Mouse (Mus musculus): Measurements from ENCODE around the gene Golt1a. TPM values are rescaled to one million over a fixed set of nuclear protein-coding genes. Genes with fewer than 3 reads are reported as not detected.

Gene Golt1a
- not detected in 2 replicates for polyA plus RNA-seq (2016; fragmentation: Nextera tagmentation; extraction: Ambion mirVana)

DNA sequence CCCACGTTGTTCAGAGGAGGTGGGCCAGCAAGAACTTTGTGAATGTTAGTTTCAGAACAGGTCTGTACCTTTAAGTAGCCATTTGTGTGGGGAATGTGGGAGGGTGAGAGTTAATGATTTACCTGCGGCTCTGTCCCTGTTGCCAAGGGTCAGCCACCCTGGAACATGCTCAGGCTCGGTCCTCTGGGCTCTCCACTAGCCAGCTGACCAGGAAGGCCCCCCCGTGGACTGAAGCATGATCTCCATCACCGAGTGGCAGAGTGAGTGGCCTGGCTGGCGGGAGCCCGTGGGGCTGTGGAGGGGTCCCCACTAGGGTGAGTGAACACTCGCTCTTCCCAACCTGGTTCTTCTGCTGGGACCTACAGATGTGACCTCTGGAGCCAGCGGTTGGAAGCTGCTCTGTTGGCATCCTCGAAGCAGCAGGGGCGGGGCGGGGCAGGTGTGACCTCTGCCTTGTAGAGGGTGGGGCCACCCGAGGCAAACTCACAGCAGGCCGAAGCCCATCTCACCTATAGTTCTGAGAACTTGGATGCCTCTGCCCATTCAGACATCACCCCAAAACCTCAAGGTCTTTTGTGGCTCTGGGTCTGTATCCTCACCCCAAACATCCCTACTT is at the start of gene Golt1a:
Gene Golt1a, plus strand, starts transcription at position 149 of the 616 bp plus-strand sequence.
- H3K4me1 ChIP-seq: peaks cover 17% of the 10 kb centered on the region

DNA sequence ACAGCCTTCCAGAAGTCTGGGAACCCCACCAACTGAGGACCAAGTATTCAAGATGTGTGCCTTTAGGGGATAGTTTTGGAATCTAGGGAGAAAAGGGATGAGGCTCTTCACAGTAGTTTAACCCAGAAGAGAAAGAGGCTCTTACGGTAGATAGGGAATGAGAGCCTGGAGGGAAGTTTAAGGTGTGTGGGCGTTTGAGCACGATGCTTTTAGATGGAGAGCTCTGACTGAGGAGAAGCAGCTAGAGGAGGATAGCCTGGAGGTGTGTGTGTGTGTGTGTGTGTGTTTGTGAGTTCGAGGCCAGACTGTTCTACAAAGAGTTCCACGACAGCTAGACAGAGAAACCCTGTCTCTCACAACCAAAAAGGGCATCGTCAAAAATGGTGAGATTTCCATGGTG is 47.0 kb upstream of the Golt1a start:
- H3K4me3 ChIP-seq: no peak overlapping the region
- H3K4me1 ChIP-seq: peaks cover 39% of the 10 kb centered on the region
- WGBS: 97% methylated on average over 6 of the region's 6 CpGs
- no peak overlapping the region for H3K27ac ChIP-seq (replicated peaks)
- H3K27me3 ChIP-seq (ENCODE audit: low read depth, poor library complexity, severe bottlenecking): 0 out of 2 replicates have a peak, but pooled peaks cover 7% of the 10 kb centered on the region
- no peak for DNase-seq (ENCODE audit: low spot score)
- no peaks in the 10 kb centered on the region for H3K9me3 ChIP-seq (replicated peaks)
- peaks cover 83% of the 10 kb centered on the region for H3K36me3 ChIP-seq

More for the DNA sequence above, at the start of gene Golt1a:
- 67% methylated on average over 14 of the region's 14 CpGs for WGBS
- Histone ChIP-seq H3K9me3 (replicated peaks) (no peaks in the 10 kb centered on the region), H3K27me3 (ENCODE audit: low read depth, poor library complexity, severe bottlenecking) (peaks cover 4% of the 10 kb centered on the region; the same call in 1 of the 2 replicates), H3K27ac (replicated peaks) (no peak within 1 kb of the TSS), H3K4me3 (no peak within 1 kb of the TSS), H3K36me3 (no peaks in the 10 kb centered on the region)
- no peak for DNase-seq (ENCODE audit: low spot score)

DNA sequence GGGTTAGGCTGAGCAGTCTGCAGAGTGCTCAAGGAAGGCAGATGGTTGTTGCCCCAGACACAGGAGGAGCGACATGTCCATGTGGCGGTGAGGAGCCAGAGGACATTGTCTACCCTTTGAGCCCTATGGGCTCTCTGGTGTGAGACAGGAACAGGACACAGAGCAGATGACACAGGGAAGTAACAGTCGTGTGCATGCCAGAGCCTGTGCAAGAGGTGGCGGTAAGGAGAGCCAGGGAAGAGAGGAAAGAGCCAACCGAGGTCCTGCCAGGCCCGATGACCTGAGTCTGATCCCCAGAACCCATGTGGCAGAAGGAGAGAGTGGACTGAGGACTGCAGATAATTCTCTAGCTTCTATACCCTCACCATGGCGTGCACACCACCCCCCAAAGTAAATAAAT is 46.5 kb upstream of the Golt1a start:
- peaks cover 39% of the 10 kb centered on the region for H3K4me1 ChIP-seq
- H3K27ac ChIP-seq (replicated peaks): no peak overlapping the region
- 0 out of 2 replicates have a peak, but pooled peaks cover 7% of the 10 kb centered on the region for H3K27me3 ChIP-seq (ENCODE audit: low read depth, poor library complexity, severe bottlenecking)
- DNase-seq (ENCODE audit: low spot score): no peak
- H3K36me3 ChIP-seq: peaks cover 83% of the 10 kb centered on the region
- H3K9me3 ChIP-seq (replicated peaks): no peaks in the 10 kb centered on the region
- H3K4me3 ChIP-seq: no peak overlapping the region
- WGBS: 89% methylated on average over 7 of the region's 7 CpGs

DNA sequence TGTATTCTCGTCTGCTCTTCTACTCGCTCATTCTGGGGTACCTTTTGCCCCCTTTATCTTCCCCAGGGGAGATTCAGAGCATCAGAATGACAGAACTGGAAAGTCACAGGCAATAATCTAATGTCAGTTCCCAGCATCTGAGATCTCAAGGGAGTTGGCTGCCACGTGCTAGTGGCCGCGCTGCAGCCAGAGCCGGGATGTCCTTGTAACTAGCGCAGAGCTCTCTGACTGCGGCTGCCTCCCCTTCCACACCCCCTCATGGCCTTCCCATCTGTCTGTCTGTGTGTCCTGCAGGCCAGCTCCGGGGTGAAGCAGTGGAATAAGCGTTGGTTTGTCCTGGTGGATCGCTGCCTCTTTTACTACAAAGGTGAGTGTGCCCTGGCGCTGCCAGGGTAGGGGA is 45.2 kb upstream of the Golt1a start:
- no peak for DNase-seq (ENCODE audit: low spot score)
- Histone ChIP-seq H3K4me1 (peaks cover 40% of the 10 kb centered on the region), H3K27me3 (ENCODE audit: low read depth, poor library complexity, severe bottlenecking) (0 out of 2 replicates have a peak, but pooled peaks cover 7% of the 10 kb centered on the region), H3K36me3 (peaks cover 80% of the 10 kb centered on the region), H3K27ac (replicated peaks) (0 out of 2 replicates have a peak overlapping the region, but pooled peaks have one; percentile 9), H3K9me3 (replicated peaks) (no peaks in the 10 kb centered on the region), H3K4me3 (no peak overlapping the region)
- 78% methylated on average over 12 of the region's 12 CpGs for WGBS

DNA sequence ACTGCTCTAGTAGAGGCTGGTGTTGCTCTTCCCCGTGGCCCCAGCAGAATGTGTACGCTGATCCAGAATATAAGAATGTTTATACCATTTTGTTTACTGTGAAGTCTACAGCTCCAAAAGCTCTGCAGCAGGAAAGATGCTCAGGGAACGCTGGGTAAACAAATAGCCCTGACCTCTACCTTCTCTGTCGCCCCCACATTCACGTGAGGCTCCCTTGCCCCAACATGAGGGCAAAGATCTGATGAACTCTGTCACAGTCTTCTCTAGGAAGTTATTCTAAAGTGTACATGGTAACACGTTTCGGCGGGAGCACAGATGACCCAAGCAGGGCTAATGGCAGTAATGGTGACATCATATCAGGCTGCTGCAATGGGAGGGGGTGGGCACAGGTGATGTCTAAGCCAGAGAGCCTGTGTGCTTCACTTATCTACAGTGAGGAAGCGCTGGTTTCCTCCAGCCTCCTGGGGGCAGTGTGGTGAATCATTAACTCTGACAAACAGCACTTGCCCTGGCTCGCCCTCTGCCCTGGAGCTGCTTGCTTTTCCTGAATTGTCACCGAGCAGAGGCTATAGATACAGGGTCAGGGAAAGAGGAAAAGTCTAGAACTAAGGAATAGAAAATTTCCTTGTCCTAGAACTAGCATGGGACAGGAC is 44.4 kb upstream of the Golt1a start:
- 0 out of 2 replicates have a peak, but pooled peaks cover 7% of the 10 kb centered on the region for H3K27me3 ChIP-seq (ENCODE audit: low read depth, poor library complexity, severe bottlenecking)
- no peak overlapping the region for H3K27ac ChIP-seq (replicated peaks)
- no peak overlapping the region for H3K4me3 ChIP-seq
- DNase-seq (ENCODE audit: low spot score): no peak
- peaks cover 43% of the 10 kb centered on the region for H3K4me1 ChIP-seq
- WGBS: 74% methylated on average over 11 of the region's 11 CpGs
- H3K36me3 ChIP-seq: peaks cover 80% of the 10 kb centered on the region
- no peaks in the 10 kb centered on the region for H3K9me3 ChIP-seq (replicated peaks)

- H3K4me1 ChIP-seq: peaks cover 43% of the 10 kb centered on the region
- H3K27me3 ChIP-seq (ENCODE audit: low read depth, poor library complexity, severe bottlenecking): 0 out of 2 replicates have a peak, but pooled peaks cover 7% of the 10 kb centered on the region
- no peak for DNase-seq (ENCODE audit: low spot score)
- no peaks in the 10 kb centered on the region for H3K9me3 ChIP-seq (replicated peaks)
- peak overlapping the region; percentile 81 for H3K27ac ChIP-seq (replicated peaks)
- H3K36me3 ChIP-seq: peaks cover 80% of the 10 kb centered on the region
- 67% methylated on average over 3 of the region's 3 CpGs for WGBS
- H3K4me3 ChIP-seq: no peak overlapping the region
Observed at GRCm38 (mm10) chr1:133267094-133267493, 42.5 kb upstream of the Golt1a start.

GRCm38 (mm10) chr1:133267813-133268492 is 41.6 kb upstream of the Golt1a start:
- 21% methylated on average over 10 of the region's 10 CpGs for WGBS
- Histone ChIP-seq H3K36me3 (peaks cover 80% of the 10 kb centered on the region), H3K4me1 (peaks cover 43% of the 10 kb centered on the region), H3K27me3 (ENCODE audit: low read depth, poor library complexity, severe bottlenecking) (0 out of 2 replicates have a peak, but pooled peaks cover 7% of the 10 kb centered on the region), H3K9me3 (replicated peaks) (no peaks in the 10 kb centered on the region), H3K27ac (replicated peaks) (peak overlapping the region; percentile 81), H3K4me3 (peak overlapping the region; percentile 18; the same call in 1 of the 2 replicates)
- DNase-seq (ENCODE audit: low spot score): peak; percentile 51

GRCm38 (mm10) chr1:133268503-133268902 is 41.1 kb upstream of the Golt1a start:
- Histone ChIP-seq H3K27ac (replicated peaks) (peak overlapping the region; percentile 81), H3K36me3 (peaks cover 80% of the 10 kb centered on the region), H3K4me3 (no peak overlapping the region), H3K4me1 (peaks cover 43% of the 10 kb centered on the region), H3K9me3 (replicated peaks) (no peaks in the 10 kb centered on the region), H3K27me3 (ENCODE audit: low read depth, poor library complexity, severe bottlenecking) (0 out of 2 replicates have a peak, but pooled peaks cover 7% of the 10 kb centered on the region)
- no peak for DNase-seq (ENCODE audit: low spot score)
- WGBS: 65% methylated on average over 3 of the region's 3 CpGs

- Histone ChIP-seq H3K4me3 (no peak overlapping the region), H3K27me3 (ENCODE audit: low read depth, poor library complexity, severe bottlenecking) (no peaks in the 10 kb centered on the region), H3K4me1 (peaks cover 35% of the 10 kb centered on the region), H3K36me3 (peaks cover 80% of the 10 kb centered on the region), H3K27ac (replicated peaks) (no peak overlapping the region; the same call in 1 of the 2 replicates), H3K9me3 (replicated peaks) (no peaks in the 10 kb centered on the region)
- 76% methylated on average over 6 of the region's 6 CpGs for WGBS
- DNase-seq (ENCODE audit: low spot score): no peak
Observed at GRCm38 (mm10) chr1:133270336-133270735, 39.3 kb upstream of the Golt1a start.

GRCm38 (mm10) chr1:133274163-133274562 is 35.4 kb upstream of the Golt1a start:
- WGBS: 89% methylated on average over 19 of the region's 19 CpGs

GRCm38 (mm10) chr1:133276983-133277382 is 32.6 kb upstream of the Golt1a start:
- no peak for DNase-seq (ENCODE audit: low spot score)
- Histone ChIP-seq H3K4me3 (no peak overlapping the region), H3K9me3 (replicated peaks) (no peaks in the 10 kb centered on the region), H3K36me3 (peaks cover 95% of the 10 kb centered on the region), H3K27me3 (ENCODE audit: low read depth, poor library complexity, severe bottlenecking) (no peaks in the 10 kb centered on the region), H3K4me1 (peaks cover 29% of the 10 kb centered on the region), H3K27ac (replicated peaks) (peak overlapping the region; percentile 25; the same call in 1 of the 2 replicates)
- 85% methylated on average over 5 of the region's 5 CpGs for whole genome bisulfite sequencing

More at GRCm38 (mm10) chr1:133274163-133274562, 35.4 kb upstream of the Golt1a start:
- H3K4me3 ChIP-seq: no peak overlapping the region
- peaks cover 29% of the 10 kb centered on the region for H3K4me1 ChIP-seq
- no peaks in the 10 kb centered on the region for H3K27me3 ChIP-seq (ENCODE audit: low read depth, poor library complexity, severe bottlenecking)
- DNase-seq (ENCODE audit: low spot score): no peak
- H3K27ac ChIP-seq (replicated peaks): no peak overlapping the region
- peaks cover 96% of the 10 kb centered on the region for H3K36me3 ChIP-seq
- no peaks in the 10 kb centered on the region for H3K9me3 ChIP-seq (replicated peaks)

GRCm38 (mm10) chr1:133278539-133278938 is 31.1 kb upstream of the Golt1a start:
- H3K36me3 ChIP-seq: peaks cover 95% of the 10 kb centered on the region
- no peaks in the 10 kb centered on the region for H3K9me3 ChIP-seq (replicated peaks)
- WGBS: 80% methylated on average over 6 of the region's 6 CpGs
- H3K27ac ChIP-seq (replicated peaks): 0 out of 2 replicates have a peak overlapping the region, but pooled peaks have one; percentile 14
- H3K27me3 ChIP-seq (ENCODE audit: low read depth, poor library complexity, severe bottlenecking): no peaks in the 10 kb centered on the region
- no peak for DNase-seq (ENCODE audit: low spot score)
- H3K4me1 ChIP-seq: peaks cover 32% of the 10 kb centered on the region
- no peak overlapping the region for H3K4me3 ChIP-seq

Data from midbrain, embryonic 10.5 days (tissue).